Mouse (Mus musculus) frontal cortex, adult (tissue): ENCODE measurements around the gene Rdh9.
"Not testable (repeated sequence)": the region's sequence is repeated elsewhere in the genome, so short reads cannot be mapped to it uniquely, and the experiment has no call there.

ENCODE experiments used
- ATAC-seq: cut with Nextera tagmentation; 2 replicates; pipeline ENCODE4 v1.9.2; 2017; ENCODE audit warnings: mild to moderate bottlenecking, moderate library complexity, mixed read lengths; ENCODE audit not compliant: low TSS enrichment

Rdh9 gene

GRCm38 (mm10) chr10:127755770-127756468, 20.3 kb upstream of the Rdh9 start:
- ATAC-seq, result peak; percentile 34; the same call in 1 of the 2 replicates

- ATAC-seq, result no peak
These were observed 16.7 kb upstream of the Rdh9 start, which contains the start of the genes Rdh1 and Rdh16f1 for GRCm38 (mm10) chr10:127759181-127760110. Gene Rdh1 (plus strand): TSS chr10:127759721. Gene Rdh16f1 (plus strand): TSS chr10:127759787.

DNA sequence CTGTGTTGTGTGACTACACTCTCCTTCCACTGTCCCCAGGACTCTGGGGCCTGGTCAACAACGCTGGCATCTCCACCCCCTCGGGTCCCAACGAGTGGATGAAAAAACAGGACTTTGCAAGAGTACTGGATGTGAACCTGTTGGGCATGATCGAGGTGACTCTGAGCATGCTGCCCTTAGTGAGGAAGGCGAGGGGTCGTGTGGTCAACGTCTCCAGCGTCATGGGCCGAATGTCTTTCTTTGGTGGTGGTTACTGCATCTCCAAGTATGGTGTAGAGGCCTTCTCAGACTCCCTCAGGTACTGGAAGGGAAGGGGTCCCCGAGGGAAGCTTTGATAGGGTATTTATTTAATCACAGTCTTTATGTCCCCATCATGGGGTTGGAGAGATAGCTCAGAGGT, 13.3 kb upstream of the Rdh9 start:
- not testable (repeated sequence) for ATAC-seq

- ATAC-seq, result no peak
These were observed 12.1 kb upstream of the Rdh9 start for GRCm38 (mm10) chr10:127763914-127764680.

- no peak for ATAC-seq
These were observed 9.6 kb upstream of the Rdh9 start for GRCm38 (mm10) chr10:127766564-127766963.

- ATAC-seq, result not testable (repeated sequence)
These were observed 6.1 kb downstream of the Rdh9 start for GRCm38 (mm10) chr10:127782321-127782720.

- not testable (repeated sequence) for ATAC-seq
These were observed 9.2 kb downstream of the Rdh9 start for GRCm38 (mm10) chr10:127785411-127785810.

GRCm38 (mm10) chr10:127799295-127799694, 23.1 kb downstream of the Rdh9 start:
- no peak for ATAC-seq

DNA sequence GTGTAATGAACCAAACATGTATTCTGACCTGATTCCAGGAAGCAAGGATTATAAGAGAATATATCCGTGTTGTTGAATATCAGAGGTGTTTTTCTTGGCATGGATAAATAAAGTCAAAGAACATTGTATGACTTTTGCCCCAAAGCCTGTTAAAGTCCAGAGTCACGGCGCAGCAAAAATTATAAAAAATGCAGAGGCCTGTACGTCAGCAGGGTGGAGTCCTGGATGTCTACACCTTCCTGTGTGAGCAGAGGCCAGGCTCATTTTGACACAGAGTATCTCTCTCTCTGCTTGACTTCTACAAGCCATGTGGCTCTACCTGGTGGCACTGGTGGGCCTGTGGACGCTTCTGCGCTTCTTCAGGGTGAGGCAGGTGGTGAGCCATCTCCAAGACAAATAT, 24.7 kb downstream of the Rdh9 start, which contains the start of gene Rdh16:
Rdh16 (plus strand) TSS at position 262 of the 400 bp plus-strand sequence.
- no peak for ATAC-seq

DNA sequence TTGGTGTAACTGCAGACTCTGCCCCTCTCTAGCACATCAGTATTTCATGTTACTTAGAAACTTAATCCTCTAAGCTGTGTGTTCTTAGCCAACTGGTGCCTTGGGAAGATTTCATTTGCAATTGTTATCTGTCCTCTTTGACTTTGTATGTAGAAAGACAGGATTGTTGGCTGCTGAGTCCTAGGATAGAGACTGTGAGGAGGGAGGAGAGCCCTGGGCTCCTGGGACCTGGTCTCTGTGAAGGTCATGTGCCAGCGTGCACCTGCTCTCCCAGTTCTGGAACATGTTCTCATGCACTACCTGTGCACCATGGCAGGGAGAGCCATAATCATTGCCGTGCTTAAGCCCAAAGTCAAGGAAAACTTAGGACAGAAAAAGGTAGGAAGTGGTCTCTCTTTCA, 25.4 kb downstream of the Rdh9 start:
- no peak for ATAC-seq

DNA sequence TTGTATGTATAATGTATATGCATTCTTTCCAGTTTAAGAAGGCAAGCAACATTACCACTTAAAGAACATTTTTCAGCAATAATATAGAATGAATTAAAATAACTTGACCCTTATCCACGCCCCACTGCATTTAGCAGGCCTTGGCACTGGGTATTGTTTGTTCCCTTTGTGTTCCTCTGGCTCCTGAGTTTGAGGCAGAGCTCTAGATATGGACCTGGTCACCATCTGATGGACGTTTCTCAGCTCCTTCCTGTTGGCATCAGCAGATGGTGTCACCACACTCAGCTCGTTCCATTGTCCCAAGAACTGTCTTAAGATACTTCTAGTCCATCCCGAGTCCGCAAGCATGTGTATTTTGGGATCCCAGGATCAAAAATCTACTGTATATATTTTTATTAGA, 26.1 kb downstream of the Rdh9 start:
- ATAC-seq, result no peak

DNA sequence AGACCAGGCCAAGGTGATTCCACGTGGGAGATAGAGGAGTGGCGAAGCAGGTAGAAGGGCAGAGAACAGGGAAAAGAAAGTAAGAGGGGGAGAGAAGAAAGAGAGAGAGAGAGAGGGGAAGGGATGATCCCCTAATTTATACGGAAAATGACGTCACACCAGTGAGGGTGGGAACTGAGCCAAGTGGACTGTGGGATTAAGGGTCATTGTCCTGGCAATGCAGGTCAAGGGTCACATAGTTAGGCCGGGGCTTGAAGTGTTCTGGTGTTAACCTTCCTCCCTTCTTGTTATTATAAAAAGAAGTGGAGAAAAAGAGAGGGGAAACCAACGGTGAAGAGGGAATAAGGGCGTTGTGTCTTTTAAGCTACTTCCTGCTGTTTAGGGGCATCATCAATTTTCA, 28.2 kb downstream of the Rdh9 start:
- ATAC-seq, result no peak

GRCm38 (mm10) chr10:127815888-127816287, 39.7 kb downstream of the Rdh9 start:
- ATAC-seq, result no peak

DNA sequence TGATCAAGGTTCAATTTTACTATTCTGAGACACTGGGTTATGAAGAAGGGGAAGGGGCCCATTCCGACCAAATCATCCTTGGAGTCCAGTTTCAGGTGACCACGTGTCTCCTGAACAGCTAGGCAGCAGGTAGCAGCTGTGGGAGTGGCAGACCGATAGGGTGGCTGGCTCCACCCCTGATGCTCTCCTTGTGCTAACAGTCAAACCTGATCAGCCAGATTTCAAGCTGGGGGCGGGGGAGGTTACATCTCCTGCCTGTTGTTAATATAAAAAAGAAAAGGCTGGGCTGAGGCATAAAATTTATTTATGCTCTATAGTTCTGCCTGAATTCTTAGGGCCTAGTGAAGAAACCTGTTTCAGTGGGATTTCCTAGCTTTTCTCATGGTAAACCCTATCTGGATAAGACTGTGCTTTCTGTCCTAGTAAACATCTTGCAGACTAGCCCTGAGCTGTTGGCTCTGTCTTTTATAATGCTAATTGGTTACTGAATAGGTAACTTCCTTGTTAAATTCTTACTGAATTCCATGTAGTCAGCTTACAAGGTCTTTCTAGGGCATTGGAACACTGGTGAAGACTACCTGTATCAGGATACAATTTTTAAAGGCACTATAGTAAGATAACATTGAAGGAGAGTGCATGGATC, 41.2 kb downstream of the Rdh9 start:
- ATAC-seq, result not testable (repeated sequence)

DNA sequence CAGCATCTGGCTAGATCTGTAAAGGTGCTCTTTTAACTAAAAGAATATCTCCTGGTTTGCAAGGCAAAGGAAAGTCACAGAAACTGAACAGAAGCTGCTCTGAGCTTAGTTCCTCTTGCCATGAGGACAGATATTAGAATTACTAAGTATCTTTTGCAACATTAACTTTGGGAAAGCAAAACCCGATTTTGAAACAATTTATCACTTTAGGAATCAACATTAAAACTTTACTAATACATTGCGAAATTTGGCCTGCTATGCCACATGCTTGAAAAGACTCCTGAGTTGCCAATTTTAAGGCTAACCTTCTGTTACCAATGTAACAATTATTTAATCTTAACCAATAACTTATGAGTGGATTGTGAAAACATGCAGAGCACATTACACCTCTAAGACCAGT, 45.6 kb downstream of the Rdh9 start:
- not testable (repeated sequence) for ATAC-seq

DNA sequence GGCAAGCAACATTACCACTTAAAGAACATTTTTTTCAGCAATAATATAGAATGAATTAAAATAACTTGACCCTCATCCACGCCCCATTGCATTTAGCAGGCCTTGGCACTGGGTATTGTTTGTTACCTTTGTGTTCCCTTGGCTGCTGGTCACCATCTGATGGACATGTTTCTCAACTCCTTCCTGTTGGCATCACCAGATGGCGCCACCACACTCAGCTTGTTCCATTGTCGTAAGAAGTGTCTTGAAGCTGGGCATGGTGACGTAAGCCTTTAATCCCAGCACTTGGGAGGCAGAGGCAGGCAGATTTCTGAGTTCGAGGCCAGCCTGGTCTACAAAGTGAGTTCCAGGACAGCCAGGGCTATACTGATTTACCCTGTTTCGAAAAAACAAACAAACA, 49.2 kb downstream of the Rdh9 start:
- ATAC-seq, result no peak

DNA sequence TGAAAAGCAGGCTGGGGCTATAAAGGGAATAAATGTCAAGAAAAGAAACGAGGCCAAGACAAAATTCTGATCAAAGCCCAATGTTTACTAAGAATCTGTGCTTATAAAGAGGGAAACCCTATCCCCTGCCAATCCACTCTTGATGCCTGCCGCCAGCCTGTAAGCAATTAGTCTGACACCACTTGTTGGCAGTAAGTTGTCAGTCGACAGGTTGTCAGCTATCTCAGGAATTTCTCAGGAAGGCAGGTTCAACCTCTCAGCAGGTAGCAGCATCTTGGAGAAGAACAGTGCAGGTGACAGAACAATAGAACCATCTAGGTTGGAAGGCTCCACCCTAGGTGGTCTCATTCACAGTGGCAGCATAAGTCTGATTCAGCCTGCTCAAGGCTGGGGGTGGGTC, 52.9 kb downstream of the Rdh9 start:
- ATAC-seq, result no peak

DNA sequence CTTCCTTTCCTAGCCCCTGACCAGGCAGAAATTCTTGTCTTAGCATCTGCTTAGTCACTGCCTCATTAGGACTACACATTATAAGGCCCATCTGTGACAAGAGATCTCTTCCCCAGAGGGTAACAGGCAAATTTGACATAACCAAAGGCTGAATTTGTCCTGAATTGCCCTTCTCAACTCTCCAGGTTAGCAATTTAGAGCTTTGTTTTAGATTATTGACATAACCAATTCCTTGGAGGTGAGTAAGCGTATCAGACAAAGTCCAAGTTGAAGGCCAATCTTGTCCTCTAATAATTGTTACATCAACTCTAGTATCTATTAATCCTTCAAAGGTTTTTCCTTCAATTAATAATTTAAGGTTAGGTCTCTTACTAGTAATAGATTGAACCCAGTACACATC, 58.0 kb downstream of the Rdh9 start:
- ATAC-seq, result not testable (repeated sequence)

DNA sequence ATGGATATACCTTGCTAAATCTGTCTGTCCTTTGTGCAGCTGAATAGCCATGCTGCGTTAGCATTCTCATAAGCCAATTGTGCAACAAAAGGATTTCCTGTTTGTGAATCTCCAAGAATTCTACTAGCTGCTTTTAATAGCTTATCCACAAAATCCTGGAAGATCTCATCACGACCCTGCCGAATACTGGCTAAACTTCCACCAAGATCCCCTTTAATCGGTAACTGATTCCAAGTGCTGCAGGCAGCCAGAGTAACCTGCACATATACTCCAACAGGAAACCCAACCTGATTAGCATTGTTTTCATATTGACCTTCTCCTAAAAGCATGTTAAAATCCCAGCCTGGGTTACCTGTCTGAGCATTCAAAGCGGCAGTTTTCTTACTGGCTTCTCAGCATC, 59.1 kb downstream of the Rdh9 start:
- no peak for ATAC-seq

GRCm38 (mm10) chr10:127837793-127838192, 61.6 kb downstream of the Rdh9 start:
- not testable (repeated sequence) for ATAC-seq

DNA sequence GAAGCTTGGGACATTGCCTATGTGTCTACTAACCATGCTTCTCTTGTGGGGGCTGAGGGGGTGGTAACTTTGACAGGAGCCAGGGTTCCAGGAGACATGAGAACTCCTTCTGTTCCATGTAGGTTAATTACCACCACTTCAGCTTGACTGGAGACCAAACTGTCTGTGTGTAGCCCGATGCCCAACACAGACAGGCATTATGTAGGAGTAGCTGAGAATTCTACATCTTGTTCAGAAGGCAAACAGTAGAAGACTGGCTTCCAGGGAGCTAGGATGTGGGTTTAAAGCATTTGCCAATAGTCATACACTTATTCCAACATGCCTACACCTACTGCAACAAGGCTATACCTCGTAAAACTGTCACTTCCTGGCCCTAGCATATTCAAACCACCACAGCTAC, 62.4 kb downstream of the Rdh9 start:
- ATAC-seq, result peak; percentile 79
